Mouse (Mus musculus) CH12.LX (cell line): ENCODE data around the gene Eps15l1. TPM values are rescaled to one million over a fixed set of nuclear protein-coding genes. Genes with fewer than 3 reads are reported as not detected.
A peak's percentile ranks its signal among the peaks of the same experiment; 100 is the strongest.

Source experiments
- DNase-seq: peaks from one replicate; pipeline ENCODE4 v3.0.0-alpha.2; 2013; ENCODE audit errors: extremely low read depth
- H3K27ac ChIP-seq: 2 replicates; pipeline ENCODE4 v1.5.1; 2012; ENCODE audit warnings: low read depth, mild to moderate bottlenecking, control low read depth, moderate library complexity; ENCODE audit not compliant: insufficient read depth
- H3K27me3 ChIP-seq: replicated peaks from 2 replicates; pipeline ENCODE3; 2012; ENCODE audit warnings: inconsistent platforms
- H3K36me3 ChIP-seq, 2 experiments: replicated peaks in 1 of 2; 2 replicates each; pipeline versions ENCODE3 to v1.6.1; 2012; ENCODE audit warnings: inconsistent platforms in 1 of 2, low read length in 1 of 2, mild to moderate bottlenecking in 1 of 2, mixed read lengths in 1 of 2, moderate library complexity in 1 of 2; ENCODE audit not compliant: control insufficient read depth in 1 of 2, insufficient read depth in 1 of 2
- H3K4me1 ChIP-seq, 2 experiments: 2 replicates each; pipeline ENCODE4 v1.6.1; 2012; ENCODE audit warnings: inconsistent platforms in 1 of 2, moderate library complexity in 1 of 2; ENCODE audit not compliant: insufficient read depth in 2 of 2, control insufficient read depth in 1 of 2
- H3K4me2 ChIP-seq: 2 replicates; pipeline ENCODE4 v1.6.1; 2012; ENCODE audit warnings: low read depth, mild to moderate bottlenecking, control low read depth; ENCODE audit not compliant: poor library complexity, insufficient read depth, severe bottlenecking
- H3K4me3 ChIP-seq, 3 experiments: fragments of 150-350 bp in 1 of 3; sonication (generic) in 1 of 3; replicated peaks in 1 of 3; 2 replicates each; pipeline versions ENCODE3 to v1.5.1; 2011 to 2012; ENCODE audit warnings: low read depth in 2 of 3, low read length in 2 of 3, mild to moderate bottlenecking in 2 of 3, moderate library complexity in 2 of 3, control low read depth in 1 of 3, improper control_type of control experiment in 1 of 3, inconsistent platforms in 1 of 3, mixed read lengths in 1 of 3; ENCODE audit not compliant: poor library complexity in 1 of 3
- H3K79me2 ChIP-seq: replicated peaks from 2 replicates; pipeline ENCODE4 v1.6.1; 2012; ENCODE audit warnings: mild to moderate bottlenecking, moderate library complexity; ENCODE audit not compliant: control insufficient read depth, poor library complexity, insufficient read depth, severe bottlenecking; ENCODE audit errors: extremely low read depth
- H3K9ac ChIP-seq: 2 replicates; pipeline ENCODE4 v1.6.1; 2012; ENCODE audit warnings: low read depth, mild to moderate bottlenecking, control low read depth, moderate library complexity; ENCODE audit not compliant: insufficient read depth
- H3K9me3 ChIP-seq: replicated peaks from 2 replicates; pipeline ENCODE3; 2012; ENCODE audit warnings: low read length, inconsistent platforms, mixed read lengths
- CHD2 ChIP-seq: IDR thresholded peaks from 2 replicates; pipeline ENCODE4 v1.6.1; 2011; ENCODE audit warnings: low read length, improper control_type of control experiment
- CTCF ChIP-seq, 2 experiments: IDR thresholded peaks in 1 of 2; conservative IDR thresholded peaks in 1 of 2; 2 replicates each; pipeline ENCODE4 v1.5.1; 2011 to 2012; ENCODE audit warnings: low read depth in 2 of 2, low read length in 2 of 2, improper control_type of control experiment in 1 of 2, inconsistent platforms in 1 of 2, mild to moderate bottlenecking in 1 of 2, moderate library complexity in 1 of 2
- E2F4 ChIP-seq: IDR thresholded peaks from 2 replicates; pipeline ENCODE4 v1.6.1; 2011; ENCODE audit warnings: low read depth, low read length, improper control_type of control experiment; ENCODE audit not compliant: insufficient replicate concordance
- EP300 ChIP-seq: IDR thresholded peaks from 2 replicates; pipeline ENCODE4 v1.6.1; 2011; ENCODE audit warnings: low read length, improper control_type of control experiment
- GABPA ChIP-seq: IDR thresholded peaks from 2 replicates; pipeline ENCODE4 v1.6.1; 2012; ENCODE audit warnings: low read depth, low read length, improper control_type of control experiment, inconsistent platforms; ENCODE audit not compliant: insufficient replicate concordance
- KAT2A ChIP-seq: IDR thresholded peaks from 2 replicates; pipeline ENCODE4 v1.6.1; 2012; ENCODE audit warnings: low read length, improper control_type of control experiment, inconsistent platforms; ENCODE audit not compliant: insufficient replicate concordance
- MAZ ChIP-seq: IDR thresholded peaks from 2 replicates; pipeline ENCODE4 v1.6.1; 2012; ENCODE audit warnings: low read depth, mild to moderate bottlenecking, inconsistent platforms, low read length, improper control_type of control experiment, moderate library complexity
- MEF2A ChIP-seq: IDR thresholded peaks from 2 replicates; pipeline ENCODE4 v1.6.1; 2014; ENCODE audit warnings: low read depth, mild to moderate bottlenecking, inconsistent platforms, low read length, improper control_type of control experiment, borderline replicate concordance
- MXI1 ChIP-seq: IDR thresholded peaks from 2 replicates; pipeline ENCODE4 v1.6.1; 2011; ENCODE audit warnings: mild to moderate bottlenecking, low read depth, low read length, improper control_type of control experiment
- MYC ChIP-seq: IDR thresholded peaks from 2 replicates; pipeline ENCODE4 v1.6.1; 2011; ENCODE audit warnings: low read depth, mild to moderate bottlenecking, improper control_type of control experiment, low read length
- RCOR1 ChIP-seq: conservative IDR thresholded peaks from 2 replicates; pipeline ENCODE4 v1.6.1; 2012; ENCODE audit warnings: low read depth, mild to moderate bottlenecking, inconsistent platforms, low read length, improper control_type of control experiment
- USF1 ChIP-seq: IDR thresholded peaks from 2 replicates; pipeline ENCODE4 v1.6.1; 2014; ENCODE audit warnings: low read depth, mild to moderate bottlenecking, inconsistent platforms, low read length, improper control_type of control experiment
- USF2 ChIP-seq: conservative IDR thresholded peaks from 2 replicates; pipeline ENCODE4 v1.6.1; 2011; ENCODE audit warnings: low read depth, low read length, improper control_type of control experiment
- ZKSCAN1 ChIP-seq: IDR thresholded peaks from 2 replicates; pipeline ENCODE4 v1.6.1; 2012; ENCODE audit warnings: low read depth, inconsistent platforms, low read length, improper control_type of control experiment, borderline replicate concordance
- ZMIZ1 ChIP-seq: IDR thresholded peaks from 2 replicates; pipeline ENCODE4 v1.6.1; 2012; ENCODE audit warnings: low read depth, mild to moderate bottlenecking, inconsistent platforms, low read length, improper control_type of control experiment
- dilution Hi-C: fragments of 300-500 bp; cut with MboI; formaldehyde crosslinking; loops from 2 replicates; pipeline ENCODE4 v1.14.3; 2020; ENCODE audit warnings: low sequenced_read_pairs; ENCODE audit not compliant: extremely low pct_unique_long_range_greater_than_20kb, extremely low pct_ligation_motif_present
- in situ Hi-C: fragments of 300-500 bp; cut with MboI; formaldehyde crosslinking; loops from 3 replicates; pipeline ENCODE4 v1.14.3; 2019; ENCODE audit warnings: low sequenced_read_pairs, low pct_ligation_motif_present, low pct_unique_long_range_greater_than_20kb, mixed read lengths
- polyA plus RNA-seq: library from polyadenylated mRNA; unstranded; fragments of >175 nt; gene quantifications from 2 replicates; pipeline ENCODE4 v1.2.1, GENCODE M21; 2012; ENCODE audit warnings: low read depth; ENCODE audit not compliant: insufficient read length
- total RNA-seq, 2 experiments: library from RNA; depleted of rRNA; stranded (reverse); fragments of 300-350 nt in 1 of 2; fragments of >200 nt in 1 of 2; gene quantifications; 2 replicates each; pipeline ENCODE4 v1.2.3; 2012 to 2014

Eps15l1 gene
- total and polyA plus RNA-seq, 3 experiments: 21.7 to 49.4 (median 25.6) TPM

DNA sequence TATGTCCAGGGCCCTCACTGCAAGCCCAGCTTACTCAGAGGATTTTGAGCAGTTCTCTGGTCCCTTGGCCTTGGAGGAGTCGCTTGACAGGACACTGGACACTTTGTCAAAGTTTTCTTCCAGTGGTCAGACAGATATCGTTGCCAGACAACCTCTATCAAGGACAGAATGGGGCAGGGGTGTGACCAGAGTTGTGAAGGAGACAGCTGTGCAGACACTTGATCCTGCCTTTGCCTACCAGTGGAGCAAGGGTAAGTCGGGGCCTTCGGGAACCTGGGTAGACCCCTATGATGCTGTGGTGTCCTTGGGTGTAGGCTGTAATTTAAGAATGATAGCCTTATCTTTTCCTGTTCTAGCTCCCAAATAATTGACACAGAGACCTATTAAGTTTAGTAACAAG, 34.1 kb upstream of the Eps15l1 start:
- in situ Hi-C loops: no loop called here
- dilution Hi-C loops: no loop called here
- Histone ChIP-seq H3K27ac (no peak overlapping the region), H3K9ac (no peak overlapping the region), H3K27me3 (no peaks in the 10 kb centered on the region), H3K9me3 (peaks cover 10% of the 10 kb centered on the region), H3K4me2 (no peak overlapping the region), H3K36me3 (peaks cover 58 to 86% of the 10 kb centered on the region in 2 experiments)
- TF ChIP-seq USF2: no peak
- TF ChIP-seq MAZ: no peak
- no peak for TF ChIP-seq RCOR1
- no peak for TF ChIP-seq ZMIZ1
- TF ChIP-seq ZKSCAN1: no peak
- no peak for TF ChIP-seq USF1
- TF ChIP-seq CHD2: no peak
- TF ChIP-seq EP300: no peak
- no peak for TF ChIP-seq MEF2A
- no peak for TF ChIP-seq MXI1
- no peak for TF ChIP-seq KAT2A
- no peak for TF ChIP-seq E2F4
- no peak for TF ChIP-seq MYC
- TF ChIP-seq, all 38 proteins: peak for 0
- DNase-seq: no peak
- no peak overlapping the region for H3K4me3 ChIP-seq
- H3K79me2 ChIP-seq: no peaks in the 10 kb centered on the region
- H3K4me1 ChIP-seq: no peaks in the 10 kb centered on the region; a peak in 1 of 4 replicates

DNA sequence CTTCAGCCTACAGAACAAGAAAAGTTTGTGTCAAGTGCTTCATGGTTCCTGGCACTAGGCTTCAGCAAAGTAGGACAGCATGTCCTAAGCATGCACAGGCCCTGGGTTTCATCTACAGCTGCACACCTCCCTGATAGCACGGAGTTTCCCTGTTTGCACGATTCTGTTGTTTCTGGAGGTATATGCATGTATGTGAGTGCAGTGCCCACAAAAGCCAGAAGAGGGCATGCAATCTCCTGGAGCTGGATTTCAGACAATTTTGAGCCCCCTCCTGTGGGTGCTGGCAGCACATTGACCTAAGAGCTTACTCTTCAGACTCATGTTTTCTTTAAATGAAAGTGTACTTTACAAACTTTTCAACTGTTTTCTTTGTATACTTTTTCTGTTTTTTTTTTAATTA, 32.6 kb upstream of the Eps15l1 start:
- H3K4me2 ChIP-seq: no peak overlapping the region
- no peak overlapping the region for H3K27ac ChIP-seq
- no peak overlapping the region for H3K9ac ChIP-seq
- H3K4me3 ChIP-seq: no peak overlapping the region
- dilution Hi-C loops (no loop called here), in situ Hi-C loops (no loop called here)
- peaks cover 60 to 88% of the 10 kb centered on the region in 2 experiments for H3K36me3 ChIP-seq
- no peak for DNase-seq
- H3K4me1 ChIP-seq: no peaks in the 10 kb centered on the region; a peak in 1 of 4 replicates
- TF ChIP-seq CTCF (conservative IDR thresholded peaks at IDR 0.05 in 1 of 2, IDR thresholded peaks at IDR 0.05 in 1 of 2; ENCODE audit: low read depth in 2 of 2, low read length in 2 of 2) (peak in 1 of 2 experiments; percentile 10; a peak in 2 of 4 replicates), GABPA (no peak)
- no peaks in the 10 kb centered on the region for H3K27me3 ChIP-seq
- H3K9me3 ChIP-seq: peaks cover 10% of the 10 kb centered on the region
- H3K79me2 ChIP-seq: no peaks in the 10 kb centered on the region
